Mouse (Mus musculus): Measurements from ENCODE around the gene Cfap97d1.

- no peak for TF ChIP-seq POLR2A (IDR thresholded peaks at IDR 0.05; ENCODE audit: borderline replicate concordance, extremely low read depth, insufficient read depth, insufficient read length, poor library complexity, severe bottlenecking)
- no peak for TF ChIP-seq CTCF (IDR thresholded peaks at IDR 0.05; ENCODE audit: borderline replicate concordance, extremely low read depth, insufficient read depth, insufficient read length)
Observed at GRCm38 (mm10) chr11:101963473-101964291, 20.4 kb upstream of the Cfap97d1 start.
